Mouse (Mus musculus) gastrocnemius, postnatal 14 days (tissue): ENCODE measurements around the gene Tmem191c. TPM values are rescaled to one million over a fixed set of nuclear protein-coding genes. Genes with fewer than 3 reads are reported as not detected.

ENCODE experiments used
- DNase-seq: peaks from one replicate; pipeline ENCODE4 v3.0.0; 2021; ENCODE audit warnings: mixed read lengths
- intact Hi-C: fragments of 180-260 bp; cut with DNase I; formaldehyde crosslinking; loops from one replicate; pipeline ENCODE4 v1.15.1; 2025; ENCODE audit warnings: low total_unique reads
- total RNA-seq, 2 experiments: library from RNA; stranded (reverse); gene quantifications; 2 replicates each; pipeline ENCODE4 v1.2.3; 2021

Tmem191c gene
- total RNA-seq, 2 experiments from 2014 or later, result 0.96 to 1.2 TPM

DNA sequence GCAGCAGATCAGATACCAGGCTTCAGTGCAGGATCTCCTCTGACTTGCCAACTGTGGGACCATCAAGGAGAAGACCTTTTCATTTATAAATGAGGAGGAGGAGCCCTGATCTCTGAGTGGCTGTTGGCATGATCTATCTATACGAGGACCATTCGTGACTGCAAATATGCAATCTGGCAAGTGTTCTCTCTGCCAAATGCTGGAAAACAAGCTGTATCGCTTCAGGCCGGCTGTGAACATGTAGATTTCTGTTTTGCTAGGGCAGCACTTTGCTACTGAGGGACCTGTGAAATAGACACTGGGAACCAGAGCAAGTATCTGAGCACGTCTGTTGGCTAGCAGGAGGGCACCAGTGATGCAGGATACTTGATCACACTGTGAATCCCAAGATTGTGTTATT lies 36.7 kb downstream of the Tmem191c start:
- DNase-seq, result no peak
- intact Hi-C loops, result no loop called here

DNA sequence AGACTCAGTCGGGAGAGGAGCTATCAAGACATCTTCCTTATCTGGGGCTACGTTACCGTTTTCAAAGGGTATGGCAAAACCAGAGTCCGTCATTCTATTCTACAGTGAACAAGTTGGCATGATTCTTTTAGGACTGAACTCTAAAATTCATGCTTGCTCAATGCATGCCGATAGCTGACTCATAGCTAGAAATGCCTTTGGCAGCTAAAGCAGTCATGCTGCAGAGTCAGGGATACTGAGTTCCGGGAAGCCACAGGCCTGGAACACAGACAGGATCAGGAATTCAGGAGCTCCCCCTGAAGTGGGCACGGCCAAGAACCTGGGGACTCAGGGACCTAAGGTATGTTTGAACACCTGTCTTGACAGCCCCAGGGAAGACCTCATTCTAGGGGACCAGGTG lies 40.7 kb downstream of the Tmem191c start:
- intact Hi-C loops, result no loop called here
- DNase-seq, result no peak

- DNase-seq, result no peak
- intact Hi-C loops, result no loop called here
Observed at GRCm38 (mm10) chr16:17321481-17321880, 45.6 kb downstream of the Tmem191c start.

- DNase-seq, result no peak
- intact Hi-C loops, result no loop called here
Observed at GRCm38 (mm10) chr16:17324745-17325144, 48.9 kb downstream of the Tmem191c start.

GRCm38 (mm10) chr16:17326064-17326463 lies 50.2 kb downstream of the Tmem191c start:
- intact Hi-C loops, result no loop called here
- DNase-seq, result no peak

- intact Hi-C loops, result no loop called here
- DNase-seq, result no peak
Observed at GRCm38 (mm10) chr16:17329848-17330570, 54.1 kb downstream of the Tmem191c start.

DNA sequence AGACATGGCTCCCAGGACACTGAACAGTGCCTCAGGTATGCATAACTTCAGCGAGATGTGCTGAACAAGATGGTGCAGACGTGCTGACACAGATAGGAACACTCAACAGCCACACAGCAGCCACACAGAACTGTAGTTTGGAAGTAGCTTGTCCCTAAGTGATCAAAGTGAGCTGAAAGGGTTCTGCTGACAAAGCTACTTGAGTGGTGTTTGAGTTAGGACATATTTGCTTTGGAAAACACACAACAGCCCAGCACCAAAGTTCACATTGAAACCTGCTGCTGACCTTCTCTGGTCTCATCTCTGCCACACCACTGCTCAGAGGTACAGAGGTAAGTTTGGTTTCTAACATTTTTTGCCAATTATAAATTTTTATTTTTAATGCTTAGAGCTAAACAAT lies 55.2 kb downstream of the Tmem191c start, which contains the start of gene Serpind1:
Serpind1 (plus strand) TSS at position 256 of the 400 bp plus-strand sequence.
- DNase-seq, result no peak
- intact Hi-C loops, result no loop called here

- no peak for DNase-seq
- intact Hi-C loops, result no loop called here
Observed at GRCm38 (mm10) chr16:17331855-17332254, 56.0 kb downstream of the Tmem191c start.

Other genes with a start within 250 kb of the Tmem191c start
- gene Ypel1, start 206.4 kb upstream of the Tmem191c start, total RNA-seq, result under 1 TPM; 0.88 to 0.89 TPM
- 10 to 100 TPM; 27.7 to 29.2 TPM for gene Ppil2, start 164.8 kb upstream of the Tmem191c start, total RNA-seq
- not detected for gene 2610318N02Rik, start 150.9 kb upstream of the Tmem191c start, total RNA-seq
- 1 to 10 TPM; 3.4 to 6.1 TPM for gene Sdf2l1, start 143.7 kb upstream of the Tmem191c start, total RNA-seq
- under 1 TPM; 0.40 to 0.53 TPM for gene Ydjc, start 131.5 kb upstream of the Tmem191c start, total RNA-seq
- gene Ccdc116, start 128.8 kb upstream of the Tmem191c start, total RNA-seq, result under 1 TPM in 1 of 2 experiments, not detected in 1; 0.13 TPM
- 100 to 1,000 TPM; 144 TPM for gene Ube2l3, start 73.4 kb upstream of the Tmem191c start, total RNA-seq
- under 1 TPM in 1 of 2 experiments, not detected in 1; 0.10 TPM for gene Rimbp3, start 67.5 kb upstream of the Tmem191c start, total RNA-seq
- gene Hic2, start 42.5 kb upstream of the Tmem191c start, total RNA-seq, result 1 to 10 TPM; 1.1 to 1.2 TPM
- gene Serpind1, start 55.3 kb downstream of the Tmem191c start, total RNA-seq, result under 1 TPM; 0.29 to 0.72 TPM
- 10 to 100 TPM; 12.1 to 12.7 TPM for gene Snap29, start 129.9 kb downstream of the Tmem191c start, total RNA-seq
- gene Pi4ka, start 130.2 kb downstream of the Tmem191c start, total RNA-seq, result 10 to 100 TPM; 16.0 to 16.6 TPM
- gene Crkl, start 175.9 kb downstream of the Tmem191c start, total RNA-seq, result 10 to 100 TPM; 21.0 to 21.2 TPM
- gene Aifm3, start 213.5 kb downstream of the Tmem191c start, total RNA-seq, result under 1 TPM in 1 of 2 experiments, not detected in 1; 0.13 TPM
- gene Lztr1, start 232.6 kb downstream of the Tmem191c start, total RNA-seq, result 10 to 100 TPM; 19.0 to 22.0 TPM